Mouse (Mus musculus) hindbrain, embryonic 15.5 days (tissue): ENCODE data around the gene Ptger1. TPM values are rescaled to one million over a fixed set of nuclear protein-coding genes. Genes with fewer than 3 reads are reported as not detected.
A peak's percentile ranks its signal among the peaks of the same experiment; 100 is the strongest.

Experiments
- ATAC-seq: fragments of 200-750 bp; cut with Nextera tagmentation; 2 replicates; pipeline ENCODE4 v1.8.0; 2017; ENCODE audit warnings: low read depth, moderate number of reproducible peaks, moderate TSS enrichment; ENCODE audit not compliant: low FRiP score
- H3K27ac ChIP-seq: fragments of 300-500 bp; sonication (generic); replicated peaks from 2 replicates; pipeline ENCODE4 v1.5.1; 2015; ENCODE audit warnings: mild to moderate bottlenecking, inconsistent platforms
- H3K27me3 ChIP-seq: fragments of 300-500 bp; sonication (generic); 2 replicates; pipeline ENCODE4 v1.6.1; 2015; ENCODE audit warnings: control low read depth, inconsistent platforms
- H3K36me3 ChIP-seq: fragments of 300-500 bp; sonication (generic); 2 replicates; pipeline ENCODE4 v1.6.1; 2015; ENCODE audit warnings: control low read depth, inconsistent platforms
- H3K4me1 ChIP-seq: fragments of 300-500 bp; sonication (generic); replicated peaks from 2 replicates; pipeline ENCODE4 v1.6.1; 2015; ENCODE audit warnings: control low read depth, inconsistent platforms
- H3K4me2 ChIP-seq: fragments of 300-500 bp; sonication (generic); 2 replicates; pipeline ENCODE4 v1.6.1; 2015; ENCODE audit warnings: moderate library complexity, mild to moderate bottlenecking, inconsistent platforms
- H3K4me3 ChIP-seq: fragments of 300-500 bp; sonication (generic); 2 replicates; pipeline ENCODE4 v1.5.1; 2015; ENCODE audit warnings: mild to moderate bottlenecking, inconsistent platforms
- H3K9ac ChIP-seq: fragments of 300-500 bp; sonication (generic); 2 replicates; pipeline ENCODE4 v1.6.1; 2015; ENCODE audit warnings: inconsistent platforms
- H3K9me3 ChIP-seq: fragments of 300-500 bp; sonication (generic); 2 replicates; pipeline ENCODE4 v1.6.1; 2016; ENCODE audit warnings: control low read depth, inconsistent platforms
- WGBS: fragments of 180-500 bp; shearing (Covaris S2); methylation state at CpG from one replicate; pipeline ENCODE4 v1.1.7; 2015; 5-methylcytosine and 5-hydroxymethylcytosine counted together
- polyA plus RNA-seq: library from polyadenylated mRNA; unstranded; fragments of >200 nt; fragmentation: Nextera tagmentation; extraction: Ambion mirVana; gene quantifications from 2 replicates; pipeline ENCODE4 v1.2.1, GENCODE M21; 2015

Gene Ptger1
- polyA plus RNA-seq, 1 experiment from 2014 or later = 1.0 TPM

DNA sequence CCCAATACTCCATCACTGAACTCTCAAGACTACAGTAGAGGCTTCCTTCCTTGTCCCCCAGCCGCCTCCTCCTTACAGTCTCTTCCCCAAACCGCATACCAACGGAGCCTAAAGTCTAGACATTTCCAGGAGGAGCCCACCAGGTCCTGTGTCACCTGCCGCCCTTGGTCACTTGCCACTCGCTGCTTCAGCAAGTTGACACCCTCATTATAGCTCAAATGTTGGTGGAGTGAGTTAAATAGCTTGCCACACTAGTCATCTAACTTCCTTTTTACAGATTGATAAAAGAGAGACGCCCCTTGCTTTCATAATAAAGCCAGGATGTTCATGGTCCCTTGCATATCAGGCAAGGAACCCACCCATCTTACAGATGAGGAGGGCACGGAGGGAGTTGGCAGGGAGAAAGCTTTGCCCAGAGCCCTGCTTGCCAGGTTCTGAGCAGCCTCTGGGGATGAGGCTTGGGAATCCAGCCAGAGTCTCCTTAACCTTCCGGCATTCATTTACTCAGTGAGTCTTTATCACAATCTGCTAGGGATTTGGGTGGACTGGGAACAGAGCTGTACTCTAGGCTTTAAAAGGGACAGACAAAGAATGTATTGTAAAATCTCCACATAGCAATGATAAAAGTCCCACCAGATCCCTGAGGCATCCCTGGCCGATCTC lies 34.1 kb downstream of the Ptger1 start:
- no peak overlapping the region for H3K4me3 ChIP-seq
- no peaks in the 10 kb centered on the region for H3K36me3 ChIP-seq
- ATAC-seq = no peak
- no peak overlapping the region for H3K27ac ChIP-seq
- peaks cover 33% of the 10 kb centered on the region for H3K4me1 ChIP-seq
- no peak overlapping the region for H3K4me2 ChIP-seq
- WGBS = 78% methylated on average over 9 of the region's 9 CpGs
- no peak overlapping the region for H3K9ac ChIP-seq
- H3K27me3 ChIP-seq = no peaks in the 10 kb centered on the region
- H3K9me3 ChIP-seq = no peaks in the 10 kb centered on the region

DNA sequence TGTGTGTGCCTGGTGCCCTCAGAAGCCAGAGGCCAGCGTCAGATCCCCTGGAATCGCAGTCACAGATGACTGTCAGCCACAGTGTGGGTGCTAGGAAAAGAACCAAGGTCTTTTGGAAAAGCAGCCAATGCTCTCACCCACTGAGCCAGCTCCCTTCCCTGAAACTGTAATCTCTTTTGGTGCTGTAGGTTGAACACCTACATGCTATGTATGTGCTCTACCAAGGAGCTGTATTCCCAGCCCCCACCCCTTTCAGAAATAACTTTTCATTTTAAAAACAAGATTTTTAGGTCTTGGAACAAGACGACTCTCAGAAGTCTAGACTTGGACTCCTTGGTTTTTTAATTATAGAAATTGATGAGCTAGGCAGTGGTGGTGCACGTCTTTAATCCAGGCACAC lies 36.9 kb downstream of the Ptger1 start:
- H3K27me3 ChIP-seq = no peaks in the 10 kb centered on the region
- H3K36me3 ChIP-seq = no peaks in the 10 kb centered on the region
- no peak overlapping the region for H3K4me2 ChIP-seq
- peaks cover 11% of the 10 kb centered on the region for H3K4me1 ChIP-seq
- no peak for ATAC-seq
- no peak overlapping the region for H3K27ac ChIP-seq
- WGBS = 83% methylated on average over 4 of the region's 4 CpGs
- H3K9ac ChIP-seq = no peak overlapping the region
- no peaks in the 10 kb centered on the region for H3K9me3 ChIP-seq
- no peak overlapping the region for H3K4me3 ChIP-seq

GRCm38 (mm10) chr8:83706411-83706810 lies 39.9 kb downstream of the Ptger1 start:
- no peak overlapping the region for H3K9ac ChIP-seq
- H3K27me3 ChIP-seq = no peaks in the 10 kb centered on the region
- no peak for ATAC-seq
- no peaks in the 10 kb centered on the region for H3K36me3 ChIP-seq
- no peak overlapping the region for H3K4me3 ChIP-seq
- no peak overlapping the region for H3K27ac ChIP-seq
- WGBS = 66% methylated on average over 5 of the region's 5 CpGs
- no peaks in the 10 kb centered on the region for H3K9me3 ChIP-seq
- no peaks in the 10 kb centered on the region for H3K4me1 ChIP-seq
- no peak overlapping the region for H3K4me2 ChIP-seq

GRCm38 (mm10) chr8:83707554-83707953 lies 41.1 kb downstream of the Ptger1 start:
- no peaks in the 10 kb centered on the region for H3K4me1 ChIP-seq
- no peak overlapping the region for H3K4me2 ChIP-seq
- 74% methylated on average over 8 of the region's 8 CpGs for WGBS
- ATAC-seq = no peak
- H3K36me3 ChIP-seq = no peaks in the 10 kb centered on the region
- no peak overlapping the region for H3K27ac ChIP-seq
- no peaks in the 10 kb centered on the region for H3K9me3 ChIP-seq
- no peaks in the 10 kb centered on the region for H3K27me3 ChIP-seq
- no peak overlapping the region for H3K4me3 ChIP-seq
- no peak overlapping the region for H3K9ac ChIP-seq

DNA sequence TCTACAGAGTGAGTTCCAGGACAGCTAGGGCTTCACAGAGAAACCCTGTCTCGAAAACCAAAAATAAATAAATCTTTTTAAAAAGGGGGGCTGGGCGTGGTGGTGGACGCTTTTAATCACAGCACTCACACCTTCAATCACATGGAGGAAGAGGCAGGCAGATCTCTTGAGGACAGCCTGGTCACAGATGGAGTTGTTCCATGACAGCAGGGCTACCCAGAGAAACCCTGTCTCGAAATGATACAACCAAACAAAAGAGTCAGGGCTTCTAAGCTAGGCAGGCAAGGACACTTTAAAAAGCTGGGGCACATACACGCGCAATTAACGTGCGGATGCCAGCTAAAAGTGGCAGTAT lies 48.2 kb downstream of the Ptger1 start:
- H3K9ac ChIP-seq = no peak overlapping the region
- H3K4me1 ChIP-seq = peaks cover 18% of the 10 kb centered on the region
- no peaks in the 10 kb centered on the region for H3K9me3 ChIP-seq
- no peaks in the 10 kb centered on the region for H3K27me3 ChIP-seq
- peak overlapping the region; percentile 54 for H3K4me2 ChIP-seq
- WGBS = 16% methylated on average over 8 of the region's 8 CpGs
- ATAC-seq = no peak
- peaks cover 4% of the 10 kb centered on the region; the same call in 1 of the 2 replicates for H3K36me3 ChIP-seq
- H3K4me3 ChIP-seq = peak overlapping the region; percentile 80
- H3K27ac ChIP-seq = peak overlapping the region; percentile 71

GRCm38 (mm10) chr8:83715031-83715690 lies 48.7 kb downstream of the Ptger1 start, which contains the start of gene Ddx39:
Ddx39 (plus strand) TSS chr8:83715177.
- WGBS = under 1% methylated on average over 58 of the region's 63 CpGs
- ATAC-seq = peak; percentile 100
- H3K4me3 ChIP-seq = peak within 1 kb of the TSS; percentile 80
- peaks cover 18% of the 10 kb centered on the region for H3K4me1 ChIP-seq
- H3K4me2 ChIP-seq = peak within 1 kb of the TSS; percentile 89
- no peaks in the 10 kb centered on the region for H3K27me3 ChIP-seq
- H3K36me3 ChIP-seq = peaks cover 9% of the 10 kb centered on the region
- no peaks in the 10 kb centered on the region for H3K9me3 ChIP-seq
- peak within 1 kb of the TSS; percentile 94 for H3K27ac ChIP-seq
- peak within 1 kb of the TSS; percentile 75 for H3K9ac ChIP-seq

- peak overlapping the region; percentile 89 for H3K4me2 ChIP-seq
- peak overlapping the region; percentile 75 for H3K9ac ChIP-seq
- peak overlapping the region; percentile 80 for H3K4me3 ChIP-seq
- no peak for ATAC-seq
- under 1% methylated on average over 17 of the region's 17 CpGs for WGBS
- H3K36me3 ChIP-seq = peaks cover 15% of the 10 kb centered on the region
- peaks cover 18% of the 10 kb centered on the region for H3K4me1 ChIP-seq
- H3K27me3 ChIP-seq = no peaks in the 10 kb centered on the region
- H3K27ac ChIP-seq = peak overlapping the region; percentile 94
- no peaks in the 10 kb centered on the region for H3K9me3 ChIP-seq
These were observed 49.3 kb downstream of the Ptger1 start for GRCm38 (mm10) chr8:83715771-83716170.

GRCm38 (mm10) chr8:83716563-83716962 lies 50.1 kb downstream of the Ptger1 start:
- Histone ChIP-seq H3K9ac (no peak overlapping the region), H3K4me1 (peaks cover 18% of the 10 kb centered on the region), H3K4me2 (peak overlapping the region; percentile 89), H3K27ac (no peak overlapping the region), H3K9me3 (no peaks in the 10 kb centered on the region), H3K27me3 (no peaks in the 10 kb centered on the region), H3K36me3 (peaks cover 23% of the 10 kb centered on the region), H3K4me3 (peak overlapping the region; percentile 80; the same call in 1 of the 2 replicates)
- no peak for ATAC-seq
- 77% methylated on average over 2 of the region's 2 CpGs for WGBS

DNA sequence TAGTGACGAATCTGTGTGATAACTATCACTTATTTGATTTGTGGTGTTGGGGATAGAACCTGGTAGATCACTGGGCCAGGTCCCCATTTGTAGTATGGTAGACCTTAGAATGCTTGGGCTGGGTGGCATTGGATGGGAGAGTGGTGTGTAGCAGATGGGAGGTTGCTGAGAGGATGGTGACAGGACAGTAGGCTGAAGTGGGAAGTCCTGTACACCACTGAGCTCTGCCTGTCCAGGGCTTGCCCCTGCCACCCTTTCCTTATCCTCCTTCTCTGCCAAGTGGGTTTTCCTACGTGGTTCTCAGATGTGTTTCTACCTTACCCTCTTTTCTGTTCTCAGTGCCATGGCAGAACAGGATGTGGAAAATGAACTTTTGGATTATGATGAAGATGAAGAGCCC lies 52.6 kb downstream of the Ptger1 start:
- Histone ChIP-seq H3K9ac (no peak overlapping the region), H3K4me3 (no peak overlapping the region), H3K27ac (no peak overlapping the region), H3K4me1 (peaks cover 18% of the 10 kb centered on the region), H3K36me3 (peaks cover 47% of the 10 kb centered on the region), H3K27me3 (no peaks in the 10 kb centered on the region), H3K4me2 (no peak overlapping the region), H3K9me3 (no peaks in the 10 kb centered on the region)
- 92% methylated on average over 2 of the region's 2 CpGs for WGBS
- no peak for ATAC-seq

DNA sequence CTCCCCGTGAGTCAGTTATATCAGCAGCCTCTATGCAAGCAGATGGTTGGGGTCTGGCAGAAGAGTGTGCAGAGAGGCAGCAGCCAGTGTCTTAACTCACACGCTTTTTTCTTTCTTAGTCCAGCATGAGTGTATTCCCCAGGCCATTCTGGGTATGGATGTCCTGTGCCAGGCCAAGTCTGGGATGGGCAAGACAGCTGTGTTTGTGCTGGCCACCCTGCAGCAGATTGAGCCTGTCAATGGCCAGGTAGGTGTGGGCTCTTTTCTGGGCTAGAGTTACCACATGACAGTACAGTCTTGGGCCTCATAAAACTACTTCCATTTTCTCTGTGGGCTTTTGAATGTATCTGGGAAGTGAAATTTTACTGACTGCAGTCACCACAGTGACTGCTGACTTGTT lies 53.2 kb downstream of the Ptger1 start:
- no peak overlapping the region for H3K27ac ChIP-seq
- no peak overlapping the region for H3K4me2 ChIP-seq
- H3K9me3 ChIP-seq = no peaks in the 10 kb centered on the region
- ATAC-seq = no peak
- H3K4me3 ChIP-seq = no peak overlapping the region
- H3K27me3 ChIP-seq = no peaks in the 10 kb centered on the region
- peaks cover 18% of the 10 kb centered on the region for H3K4me1 ChIP-seq
- 91% methylated on average over 2 of the region's 2 CpGs for WGBS
- peaks cover 50% of the 10 kb centered on the region for H3K36me3 ChIP-seq
- H3K9ac ChIP-seq = no peak overlapping the region

- ATAC-seq = no peak
- H3K4me3 ChIP-seq = no peak overlapping the region
- no peaks in the 10 kb centered on the region for H3K27me3 ChIP-seq
- no peaks in the 10 kb centered on the region for H3K9me3 ChIP-seq
- H3K4me2 ChIP-seq = no peak overlapping the region
- H3K36me3 ChIP-seq = peaks cover 64% of the 10 kb centered on the region
- no peak overlapping the region for H3K27ac ChIP-seq
- no peak overlapping the region for H3K9ac ChIP-seq
- H3K4me1 ChIP-seq = peaks cover 10% of the 10 kb centered on the region
- 93% methylated on average over 25 of the region's 25 CpGs for WGBS
These were observed 55.0 kb downstream of the Ptger1 start for GRCm38 (mm10) chr8:83721405-83722025.
